Mouse (Mus musculus) adrenal gland, adult 18-20 months (tissue): ENCODE results near the gene Foxp2. TPM values are rescaled to one million over a fixed set of nuclear protein-coding genes. Genes with fewer than 3 reads are reported as not detected.

Source experiments
- DNase-seq, 2 experiments: peaks; one replicate each; pipeline ENCODE4 v3.0.0; 2021 to 2022; ENCODE audit warnings: low spot score in 2 of 2
- long read RNA-seq, 2 experiments: library from polyadenylated mRNA; stranded (forward); transcript quantifications; one replicate each; pipeline ENCODE4 v2.0.0; 2021
- total RNA-seq, 2 experiments: library from RNA; stranded (reverse); gene quantifications; 1 replicate in 1 of 2; 2 replicates in 1 of 2; pipeline ENCODE4 v1.2.3; 2021

Foxp2 gene
- 1 to 10 TPM; 3.8 to 4.6 TPM for total RNA-seq
- long read RNA-seq, experiment 1: 0 reads
- long read RNA-seq, experiment 2, partial matches to known transcripts: 2 of 2 reads
- long read RNA-seq, experiment 2, other reads (novel, unspliced or antisense): 0 of 2 reads

DNA sequence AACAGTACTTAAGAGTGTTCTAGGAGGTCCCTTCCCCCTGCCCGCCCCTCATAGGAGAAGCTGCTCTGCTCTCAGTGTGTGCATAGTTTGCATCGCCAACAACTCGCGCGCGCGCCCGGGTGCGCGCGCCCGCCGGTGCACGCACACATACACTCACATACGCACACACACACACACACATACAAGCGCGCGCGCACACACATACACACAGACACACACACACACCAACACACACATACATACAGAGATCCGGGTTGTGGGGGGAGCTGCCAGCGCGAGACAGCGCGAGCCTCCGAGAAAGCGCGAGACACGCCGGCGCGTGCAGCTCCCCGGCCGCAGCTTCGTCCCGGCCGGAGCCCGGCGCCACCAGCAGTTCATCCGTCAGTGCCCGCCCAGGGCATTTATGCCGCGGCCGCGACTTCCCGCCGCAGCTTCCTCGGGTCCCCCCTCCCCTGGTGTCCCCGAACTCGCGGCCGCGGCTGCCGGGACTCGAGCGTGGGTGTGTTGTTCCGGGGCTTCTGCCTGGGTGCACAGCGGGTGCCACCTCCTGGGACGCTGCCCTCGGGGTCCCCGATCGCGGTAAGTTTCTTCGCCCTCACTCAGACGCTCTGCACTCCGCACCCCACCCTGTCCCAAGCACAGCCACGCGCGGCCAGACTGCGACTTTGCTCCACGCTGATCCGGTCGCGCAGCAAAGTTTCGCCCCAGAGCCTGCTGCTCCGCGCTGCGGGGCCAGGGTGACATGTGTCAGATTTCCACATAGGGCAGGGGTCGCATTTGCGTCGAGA is at the start of gene Foxp2:
Gene Foxp2, plus strand, starts transcription at position 167 of the 788 bp plus-strand sequence.
- DNase-seq: peak; percentile 29 to 36

DNA sequence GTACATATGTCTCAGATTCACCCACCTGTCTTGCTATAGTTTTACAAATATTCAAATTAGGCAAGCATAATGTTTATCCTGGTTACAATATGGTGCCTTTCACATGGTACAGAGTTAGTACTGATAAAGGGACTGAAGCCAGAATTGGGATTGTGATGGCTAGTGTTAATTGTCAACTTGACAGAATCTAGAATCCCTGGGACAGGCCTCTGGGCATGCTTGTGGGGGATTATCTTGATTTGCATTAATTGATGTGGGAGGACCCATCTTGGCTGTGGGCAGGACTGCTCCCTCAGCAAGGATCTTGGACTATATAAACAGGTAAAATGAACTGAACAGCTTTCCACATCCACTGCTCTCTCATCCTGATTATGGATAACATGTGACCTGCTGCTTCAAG is 15.9 kb upstream of the Foxp2 start:
- DNase-seq: no peak

DNA sequence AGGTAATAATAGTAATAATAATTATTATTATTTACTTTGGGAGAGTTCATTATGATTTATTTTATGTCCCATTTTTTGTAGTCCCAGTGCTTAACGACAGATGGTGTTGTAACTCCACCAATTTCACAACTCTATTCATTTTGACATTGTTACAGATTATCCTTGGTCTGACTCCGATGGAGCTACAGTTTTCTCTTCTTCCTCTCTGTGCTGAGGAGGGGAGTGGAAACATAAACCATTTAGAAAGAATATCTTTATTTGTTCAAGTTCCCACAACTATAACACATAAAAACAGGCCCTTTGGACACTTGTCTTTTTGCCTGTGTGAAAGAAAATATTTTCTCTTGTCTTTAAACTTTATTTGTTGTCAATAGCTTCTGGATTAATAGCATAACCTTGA is 4.1 kb upstream of the Foxp2 start:
- no peak for DNase-seq

DNA sequence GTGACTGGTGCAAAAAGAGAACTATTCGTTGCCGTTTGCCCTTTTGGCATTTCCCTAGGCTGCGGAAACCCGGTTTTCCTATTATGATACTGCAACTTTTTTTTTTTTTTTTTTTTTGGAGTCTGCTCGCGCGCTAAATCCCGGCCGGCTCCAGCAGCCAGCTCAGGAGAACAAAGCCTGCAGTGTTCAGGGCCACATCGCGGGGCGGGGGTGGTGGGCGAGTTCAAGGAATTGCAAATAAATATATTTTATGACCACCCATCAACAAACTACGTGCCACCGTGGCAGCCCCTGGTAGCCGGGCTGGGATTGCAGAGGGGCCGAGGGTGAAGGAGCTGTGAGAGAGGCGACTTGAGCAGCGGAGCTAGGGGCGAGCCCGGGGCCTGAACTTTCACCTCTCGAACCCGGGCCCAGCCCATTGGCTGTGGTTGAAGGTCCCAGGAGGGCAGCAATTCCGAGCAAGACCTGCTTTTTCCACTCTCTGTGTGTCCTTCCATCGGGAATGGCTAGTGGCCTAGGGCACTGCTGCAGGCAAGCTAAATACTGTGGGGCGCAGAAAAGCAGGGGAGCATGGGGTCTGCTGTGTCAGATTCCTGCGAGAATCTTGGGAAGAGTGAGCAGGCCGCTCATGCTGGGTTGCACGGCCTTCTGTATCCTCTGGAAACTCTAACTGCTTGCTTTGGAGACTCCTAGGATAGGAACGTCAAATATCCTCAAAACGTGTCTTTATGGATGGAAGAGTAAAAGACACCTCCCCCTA is 2.9 kb upstream of the Foxp2 start:
- DNase-seq: peak in 1 of 2 experiments; percentile 1

DNA sequence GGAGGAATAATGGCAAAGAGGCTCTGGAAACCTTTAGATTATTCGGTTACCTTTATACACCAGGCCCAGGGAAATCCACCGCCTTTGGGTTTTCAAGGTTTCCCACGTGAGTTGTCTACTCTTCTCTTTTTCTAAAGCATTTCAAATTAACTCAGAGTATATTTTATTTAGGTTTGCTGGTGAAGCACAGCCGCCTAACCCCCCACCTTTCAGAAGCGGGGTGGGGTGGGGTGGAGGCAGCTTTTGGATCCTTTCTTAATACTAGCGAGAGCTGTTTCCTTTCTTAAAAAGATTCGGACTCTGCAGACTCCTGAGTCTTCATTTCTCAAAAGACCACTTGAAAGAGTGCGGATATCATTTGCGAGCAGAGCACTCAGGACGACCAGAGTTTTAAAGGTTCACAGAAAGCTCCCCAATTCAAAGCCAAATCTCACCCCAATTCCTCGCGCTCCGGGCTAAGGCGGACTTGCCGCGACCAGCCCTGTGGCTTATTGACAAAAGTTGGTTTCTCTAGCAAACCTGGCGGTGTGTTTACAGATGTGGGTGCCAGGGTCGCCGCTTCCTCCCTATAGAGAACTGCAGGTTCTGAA is 2.0 kb upstream of the Foxp2 start:
- no peak for DNase-seq

DNA sequence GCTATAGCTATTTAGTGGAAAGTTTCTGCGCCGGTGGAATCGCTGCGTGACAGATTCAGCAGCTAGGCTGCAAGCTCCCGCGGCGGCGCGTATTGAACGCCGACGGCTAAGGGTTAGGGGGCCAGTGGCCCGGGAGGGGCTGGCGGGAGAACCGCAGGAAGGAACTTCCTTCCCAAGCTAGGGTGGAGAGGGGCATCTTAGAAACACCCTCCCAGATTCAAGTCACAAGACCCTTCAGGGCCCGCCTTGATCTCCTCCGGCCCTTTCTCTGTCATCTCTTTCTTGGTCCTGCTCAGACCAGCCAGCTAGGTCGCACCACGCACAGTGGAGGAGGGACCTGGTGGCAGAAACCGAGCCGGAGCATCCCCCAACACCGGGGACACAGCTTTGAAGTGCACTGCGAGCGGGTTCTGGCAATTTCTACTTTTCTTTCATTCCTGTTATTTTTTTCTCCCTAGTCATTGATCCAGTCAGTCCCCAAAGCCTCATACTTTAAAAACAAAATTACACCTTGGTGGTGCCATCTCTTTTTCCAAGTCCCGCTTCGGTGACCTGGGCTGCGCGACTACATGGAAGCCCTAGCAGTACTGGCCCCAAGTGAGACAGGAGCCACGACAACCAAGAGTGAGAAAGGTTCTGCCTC is 1.1 kb upstream of the Foxp2 start:
- DNase-seq: peak in 1 of 2 experiments; percentile 18

DNA sequence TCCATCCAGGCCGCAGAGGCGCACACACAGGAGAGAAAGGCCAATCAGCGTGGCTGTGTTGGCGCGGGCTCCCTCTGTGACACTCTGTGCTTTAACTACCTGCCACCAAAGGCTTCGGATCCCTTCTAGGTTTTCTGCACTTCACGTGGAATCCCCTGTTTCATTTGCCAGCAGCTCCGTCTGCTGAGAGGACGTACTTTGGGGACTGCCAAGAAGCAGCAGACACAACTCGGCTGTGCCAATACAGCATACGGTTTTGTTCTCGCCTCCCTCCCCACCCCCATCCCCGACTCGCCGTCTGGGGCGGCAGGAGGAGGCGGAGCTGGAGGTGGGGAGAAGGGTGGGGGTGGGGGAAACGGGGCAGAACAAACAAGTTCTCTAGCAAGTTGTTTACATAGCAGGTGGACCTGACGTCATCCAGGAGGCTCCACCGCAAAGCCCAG is 549 bp upstream of the Foxp2 start:
- peak; percentile 33 to 42 for DNase-seq

DNA sequence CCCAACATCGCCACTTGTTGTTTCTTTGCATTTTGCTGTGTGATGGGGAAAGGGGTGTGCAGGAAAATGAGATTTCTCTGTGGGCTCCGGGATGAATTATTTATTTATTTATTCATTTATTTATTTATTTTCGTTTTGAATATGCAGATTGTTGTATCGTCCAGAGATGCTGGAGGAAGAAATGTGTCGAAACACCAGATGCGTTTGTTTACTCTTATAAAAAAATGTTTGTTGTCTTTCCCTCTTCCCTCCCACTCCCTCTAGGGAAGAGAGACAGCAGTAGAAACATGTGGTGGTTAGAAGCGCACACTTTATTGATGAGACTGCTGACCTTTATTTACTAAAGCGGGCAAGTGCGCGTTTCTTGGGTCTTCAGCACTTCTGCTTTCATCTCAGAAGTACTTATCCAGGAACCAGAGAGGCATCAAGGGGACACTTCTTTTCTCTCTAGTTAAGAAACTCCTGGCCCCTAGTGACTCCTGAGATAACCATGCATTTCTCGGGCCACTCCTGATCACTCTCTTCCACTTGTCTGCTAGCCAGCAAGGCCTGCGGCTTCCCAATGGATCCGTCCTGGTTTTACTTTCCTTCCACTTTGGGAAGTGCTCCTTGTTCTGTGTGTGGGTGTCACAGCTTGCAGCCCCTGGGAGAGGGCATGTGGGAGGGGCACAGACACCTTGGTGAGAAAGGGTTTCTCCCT is 972 bp downstream of the Foxp2 start:
- DNase-seq: peak in 1 of 2 experiments; percentile 1

DNA sequence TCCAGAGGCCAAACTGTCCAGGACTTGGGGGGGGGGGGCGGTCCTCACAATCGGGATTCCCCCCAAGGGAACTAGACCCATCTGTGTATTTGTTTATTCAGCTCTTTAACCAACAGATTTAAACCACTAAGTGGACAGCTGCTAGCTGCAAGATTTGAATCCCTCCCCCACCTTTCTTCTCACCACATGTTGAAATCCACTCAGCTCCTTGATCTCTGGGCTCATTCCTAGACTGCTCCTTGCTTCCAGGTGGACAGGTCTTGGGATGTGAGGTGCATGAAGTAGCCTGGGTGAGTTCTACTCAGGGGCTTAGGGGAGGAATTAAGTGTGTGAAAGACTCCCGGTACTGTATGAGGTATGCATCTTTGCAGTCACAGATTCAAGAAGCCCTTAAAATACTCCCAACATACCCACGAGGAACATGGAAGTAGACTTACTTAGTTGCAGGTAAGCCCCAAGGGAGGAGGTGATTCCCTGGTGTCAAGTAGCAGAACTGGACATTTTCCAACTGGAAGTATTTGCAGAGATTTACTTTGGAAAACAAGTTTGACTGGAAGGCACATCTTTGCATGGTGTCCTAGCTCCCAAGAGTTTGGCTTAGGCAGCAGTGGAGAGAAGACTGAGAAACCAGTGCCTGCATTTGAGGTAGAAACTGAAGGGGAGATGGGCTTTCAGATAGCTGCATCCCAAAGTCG is 2.3 kb downstream of the Foxp2 start:
- DNase-seq: no peak

DNA sequence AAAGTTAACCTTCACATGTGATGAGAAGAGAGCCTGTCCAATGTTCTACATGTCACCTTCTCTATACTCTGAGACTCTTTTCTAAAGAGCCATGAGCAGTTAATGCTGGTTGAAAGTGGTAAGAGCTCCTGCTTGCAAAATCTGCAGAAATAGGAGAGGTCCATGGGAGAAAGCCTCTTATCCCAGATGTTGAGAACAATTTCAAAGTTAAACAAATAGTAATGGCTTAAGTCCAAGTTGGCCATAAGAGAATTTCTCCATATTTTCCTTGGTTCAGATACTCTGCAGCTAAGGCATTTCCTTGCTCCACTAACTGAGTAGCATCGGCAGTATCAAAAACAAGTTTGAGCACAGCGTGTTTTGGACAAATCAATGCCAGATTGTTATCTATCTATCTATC is 13.9 kb downstream of the Foxp2 start:
- no peak for DNase-seq

DNA sequence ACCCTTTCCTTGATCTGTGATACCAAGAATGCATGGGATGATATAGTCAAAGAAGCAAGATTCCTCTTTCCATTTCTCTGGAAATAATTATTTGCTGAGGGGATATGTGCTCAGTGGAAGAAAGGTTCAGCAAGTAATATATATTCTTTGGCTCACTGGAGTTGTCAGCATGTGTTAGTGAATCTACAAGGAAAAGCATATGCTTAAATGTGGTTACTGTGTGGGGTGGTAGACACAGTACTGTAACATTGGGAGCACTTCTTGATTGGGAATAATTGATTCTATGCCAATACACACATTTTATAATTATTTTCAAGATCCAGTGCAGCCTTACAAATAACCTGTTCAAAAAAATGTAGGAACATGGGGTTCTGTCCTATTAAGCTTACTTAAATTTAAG is 21.6 kb downstream of the Foxp2 start:
- no peak for DNase-seq

DNA sequence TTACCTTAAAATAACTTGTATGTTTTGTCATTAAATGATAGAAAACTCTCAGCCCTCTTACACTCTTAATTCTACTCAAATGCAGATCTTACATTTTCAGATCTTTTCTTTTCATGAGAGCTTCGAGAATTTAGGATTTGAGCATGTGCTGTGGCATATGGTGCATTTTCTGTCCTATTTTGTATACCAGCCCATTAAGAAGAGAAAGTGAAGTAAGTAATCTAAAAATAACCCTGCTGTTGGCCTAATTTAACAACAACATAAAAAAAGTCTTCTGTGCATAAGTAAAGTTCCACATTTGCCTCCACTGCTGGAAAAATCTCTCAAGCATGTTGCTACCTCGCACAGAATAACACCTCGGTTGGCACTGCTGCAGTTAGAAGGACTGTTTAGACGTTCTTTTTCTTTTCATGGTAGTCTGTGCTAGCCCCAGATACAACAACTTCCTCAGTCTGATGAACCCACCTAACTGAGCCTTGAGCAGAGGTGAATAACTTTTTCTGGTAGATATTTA is 23.9 kb downstream of the Foxp2 start:
- no peak for DNase-seq

DNA sequence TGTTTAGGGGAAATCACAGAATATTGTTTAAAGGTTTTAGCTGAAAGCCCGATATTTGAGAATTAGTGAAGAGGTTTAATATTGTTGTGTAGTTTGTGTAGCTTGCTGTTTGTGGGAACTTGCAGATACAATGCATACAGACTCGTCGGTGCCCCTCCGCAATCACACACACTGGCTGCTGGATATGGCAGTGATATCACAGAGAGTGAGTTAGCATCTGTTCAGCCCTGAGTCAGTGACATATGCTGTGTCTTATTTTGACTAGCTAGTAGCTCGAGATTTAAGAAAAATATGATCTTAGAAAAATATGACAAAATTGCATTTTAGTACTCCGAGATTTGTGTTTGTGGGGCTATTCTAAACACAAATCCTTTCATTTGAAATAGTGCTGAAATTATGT is 49.9 kb downstream of the Foxp2 start:
- DNase-seq: no peak

DNA sequence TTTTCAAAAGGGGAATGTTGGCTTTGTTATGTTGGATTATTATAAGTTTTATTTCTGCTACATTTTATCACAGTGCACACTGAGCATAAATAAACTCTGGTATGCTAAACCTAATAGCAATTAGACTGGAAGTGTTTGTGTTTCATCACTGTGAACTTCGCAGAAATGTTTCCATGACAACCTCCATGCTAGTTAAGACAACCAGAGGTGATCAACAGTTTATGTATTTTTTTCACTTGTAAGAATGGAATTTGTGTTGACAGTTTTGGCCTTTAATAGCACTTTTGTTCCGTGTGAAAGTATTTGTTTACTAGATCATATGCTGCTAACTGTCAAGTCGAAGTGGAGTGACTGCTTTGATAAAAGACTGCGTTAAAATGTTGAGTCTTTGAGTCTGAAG is 51.6 kb downstream of the Foxp2 start:
- DNase-seq: no peak

DNA sequence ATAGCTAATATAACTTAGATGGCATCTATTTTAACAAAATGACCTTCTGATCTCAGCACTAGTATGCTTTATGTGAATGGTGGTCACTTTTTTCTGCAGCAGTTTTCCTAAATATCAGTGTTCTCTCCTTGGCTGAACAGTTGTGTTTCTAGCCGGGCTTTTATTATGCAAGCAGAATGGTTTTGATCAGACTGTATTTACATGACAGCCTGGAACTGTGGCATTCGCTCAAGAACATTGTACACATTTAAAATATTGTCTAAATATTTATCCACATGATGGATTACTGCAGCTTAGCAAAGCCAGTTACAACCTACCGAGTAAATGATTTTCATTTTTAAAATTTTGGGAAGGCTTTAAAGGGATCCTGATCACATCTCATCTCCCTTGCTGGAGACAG is 75.9 kb downstream of the Foxp2 start:
- no peak for DNase-seq

DNA sequence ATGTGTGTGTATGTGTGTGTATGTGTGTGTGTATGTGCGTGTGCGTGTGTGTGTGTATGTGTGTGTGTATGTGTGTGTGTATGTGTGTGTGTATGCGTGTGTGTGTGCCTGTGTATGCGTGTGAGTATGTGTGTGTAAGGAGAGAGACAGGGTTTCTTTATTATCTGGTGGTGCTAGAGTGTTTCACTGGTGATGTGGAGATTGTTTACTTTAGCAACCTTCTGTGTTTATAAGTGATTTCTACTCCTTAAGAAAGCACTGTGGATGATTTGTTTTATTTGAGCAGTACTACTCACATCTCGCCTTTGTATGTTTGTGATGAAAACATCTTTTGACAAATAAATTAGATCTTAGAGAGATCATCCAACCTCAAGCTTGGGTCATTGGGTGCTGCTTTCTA is 77.1 kb downstream of the Foxp2 start:
- DNase-seq: no peak

DNA sequence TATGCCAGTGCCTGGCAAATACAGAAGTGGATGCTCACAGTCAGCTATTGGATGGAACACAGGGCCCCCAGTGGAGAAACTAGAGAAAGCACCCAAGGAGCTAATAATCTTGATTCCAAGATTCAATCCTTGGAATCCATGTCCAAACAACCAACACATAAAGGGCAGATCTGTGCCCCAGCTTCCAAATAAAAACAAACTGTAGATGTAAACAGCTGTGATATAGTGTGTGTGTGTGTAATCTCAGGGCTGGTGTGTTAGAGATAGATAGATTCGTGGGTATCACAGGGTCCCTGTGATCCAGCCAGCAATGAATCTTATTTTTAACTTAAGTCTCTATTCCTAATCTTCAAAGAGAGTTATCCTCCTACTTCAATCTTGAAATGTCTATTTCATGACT is 107.0 kb downstream of the Foxp2 start:
- no peak for DNase-seq

DNA sequence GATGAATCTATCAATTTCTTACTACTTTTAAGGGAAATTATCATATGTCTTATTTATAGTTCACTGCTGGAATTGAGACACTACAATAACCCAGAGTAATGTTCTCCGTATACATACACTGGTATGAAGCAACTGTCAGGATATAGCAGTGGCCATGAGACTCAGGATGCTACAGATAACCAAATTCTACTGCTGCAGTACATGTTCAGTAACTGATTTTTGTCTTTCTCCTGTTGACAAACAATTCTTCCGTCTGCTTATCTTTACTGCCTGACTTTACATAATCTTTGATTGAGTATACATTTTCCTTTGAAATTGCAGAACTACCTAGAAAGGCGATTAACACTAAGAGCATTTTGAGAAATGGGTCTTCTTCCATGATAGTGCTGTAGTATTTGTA is 127.3 kb downstream of the Foxp2 start:
- DNase-seq: no peak

DNA sequence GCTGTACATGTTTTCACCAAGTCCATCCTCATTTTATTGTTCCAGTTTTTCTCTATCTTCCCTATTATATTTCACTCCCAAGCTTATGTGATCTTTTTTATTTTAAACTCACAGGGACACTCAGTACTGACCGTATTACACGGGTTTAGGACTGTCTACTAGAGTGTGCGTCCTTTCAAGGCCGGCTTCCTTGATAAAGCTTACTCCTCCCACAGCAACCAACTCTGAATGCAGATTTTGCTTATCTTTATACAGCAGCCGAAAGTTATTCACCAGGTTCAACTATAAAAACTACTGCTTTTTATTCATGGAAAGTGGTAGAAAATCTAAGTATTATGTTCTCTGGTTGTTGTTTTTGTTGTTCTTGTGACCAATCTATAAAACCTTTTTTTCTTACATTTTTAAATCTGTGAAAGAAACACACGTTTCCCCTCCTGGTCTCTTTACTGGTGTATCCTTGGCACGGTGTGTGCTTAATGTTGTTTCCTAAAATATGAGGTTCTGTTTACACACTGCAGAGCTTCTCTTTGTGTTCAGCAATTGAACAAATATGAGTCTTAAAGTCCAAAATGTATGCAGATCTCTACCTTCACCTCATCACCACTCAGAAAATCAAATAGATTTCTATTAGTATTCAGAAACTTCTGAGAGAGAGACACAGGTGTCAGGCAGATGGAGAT is 128.4 kb downstream of the Foxp2 start:
- no peak for DNase-seq
